Mouse (Mus musculus) left cerebral cortex, postnatal 25 days (tissue): ENCODE measurements around the gene Dhrs11. TPM values are rescaled to one million over a fixed set of nuclear protein-coding genes. Genes with fewer than 3 reads are reported as not detected.

Experiments used
- DNase-seq, 2 experiments: peaks; one replicate each; pipeline ENCODE4 v3.0.0; 2022; ENCODE audit warnings: low spot score in 2 of 2, mixed read lengths in 1 of 2
- intact Hi-C: fragments of 180-260 bp; cut with DNase I; formaldehyde crosslinking; loops from one replicate; pipeline ENCODE4 v1.15.1; 2025
- total RNA-seq, 2 experiments: library from RNA; stranded (reverse); gene quantifications; 2 replicates each; pipeline ENCODE4 v1.2.3; 2021

Gene Dhrs11
- total RNA-seq, 2 experiments from 2014 or later: 8.8 to 10.0 TPM

- DNase-seq: no peak
- intact Hi-C loops: no loop called here
These were observed 53.2 kb downstream of the Dhrs11 start for GRCm38 (mm10) chr11:84775560-84775959.

GRCm38 (mm10) chr11:84774870-84775514 is 53.8 kb downstream of the Dhrs11 start:
- no peak for DNase-seq
- intact Hi-C loops: no loop called here

Other genes starting within 250 kb of the Dhrs11 start
- 10 to 100 TPM; 11.9 to 22.5 TPM for gene Mrm1, start 9.5 kb downstream of the Dhrs11 start, total RNA-seq
- gene Ggnbp2, start 41.8 kb upstream of the Dhrs11 start, total RNA-seq: 10 to 100 TPM; 84.8 to 87.4 TPM
- gene Myo19, start 51.2 kb upstream of the Dhrs11 start, total RNA-seq: 10 to 100 TPM; 11.8 to 13.8 TPM
- gene Pigw, start 51.3 kb upstream of the Dhrs11 start, total RNA-seq: 1 to 10 TPM; 7.7 to 8.3 TPM
- 10 to 100 TPM; 29.3 to 35.4 TPM for gene Znhit3, start 87.4 kb upstream of the Dhrs11 start, total RNA-seq
- gene Car4, start 128.8 kb upstream of the Dhrs11 start, total RNA-seq: 10 to 100 TPM; 83.2 to 87.7 TPM